Mouse (Mus musculus): Measurements from ENCODE around the gene Il20rb. TPM values are rescaled to one million over a fixed set of nuclear protein-coding genes. Genes with fewer than 3 reads are reported as not detected.
A peak's percentile ranks its signal among the peaks of the same experiment; 100 is the strongest.

The Il20rb gene
- total RNA-seq, 2 experiments from 2014 or later = 1.0 to 1.3 TPM

GRCm38 (mm10) chr9:100470936-100471604, 15.5 kb downstream of the Il20rb start:
- peak; percentile 90 for DNase-seq
- intact Hi-C loops (cut with DNase I) = no loop called here

GRCm38 (mm10) chr9:100470228-100470627, 16.4 kb downstream of the Il20rb start:
- no peak for DNase-seq
- intact Hi-C loops (cut with DNase I) = no loop called here

DNA sequence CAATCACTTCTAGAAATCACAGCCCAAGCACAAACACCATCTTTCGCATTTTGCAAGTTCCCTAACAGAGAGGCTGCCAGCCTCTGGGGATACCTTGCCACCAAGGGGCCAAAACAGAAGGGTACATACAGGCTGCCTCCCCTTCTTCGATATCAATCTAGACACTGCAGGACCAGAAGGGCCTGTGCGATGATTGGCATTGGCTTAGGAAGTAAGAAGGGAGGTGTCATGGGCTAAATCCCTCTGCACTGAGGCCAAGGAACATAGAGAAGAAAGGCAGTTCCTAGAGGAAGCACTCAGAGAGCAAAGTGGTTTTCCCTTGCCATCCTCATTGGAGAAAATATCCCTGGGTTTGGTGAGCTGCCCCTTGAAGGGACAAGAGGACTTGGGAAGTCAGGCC, 16.9 kb downstream of the Il20rb start:
- intact Hi-C loops (cut with DNase I) = no loop called here
- peak; percentile 34 for DNase-seq

DNA sequence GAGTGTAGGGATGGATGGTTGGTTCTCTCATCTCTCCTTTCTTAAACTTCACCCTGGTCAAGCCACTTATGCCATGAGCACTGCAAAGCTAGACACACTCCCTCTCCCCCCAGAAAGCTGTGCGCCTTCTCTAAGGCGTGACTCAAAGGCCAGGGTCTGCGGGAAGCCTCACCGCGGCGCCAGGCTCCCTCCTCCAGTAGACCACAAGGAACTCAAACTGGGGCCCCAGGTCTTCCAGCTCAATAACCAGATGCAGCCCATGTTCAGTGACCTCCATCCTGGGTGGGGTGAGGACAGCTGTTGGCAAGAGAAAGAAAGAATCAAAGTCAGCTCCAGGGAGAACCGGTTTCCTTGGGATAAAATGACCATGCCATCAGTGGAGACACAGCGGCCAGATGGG, 18.4 kb downstream of the Il20rb start:
- intact Hi-C loops (cut with DNase I) = no loop called here
- no peak for DNase-seq

DNA sequence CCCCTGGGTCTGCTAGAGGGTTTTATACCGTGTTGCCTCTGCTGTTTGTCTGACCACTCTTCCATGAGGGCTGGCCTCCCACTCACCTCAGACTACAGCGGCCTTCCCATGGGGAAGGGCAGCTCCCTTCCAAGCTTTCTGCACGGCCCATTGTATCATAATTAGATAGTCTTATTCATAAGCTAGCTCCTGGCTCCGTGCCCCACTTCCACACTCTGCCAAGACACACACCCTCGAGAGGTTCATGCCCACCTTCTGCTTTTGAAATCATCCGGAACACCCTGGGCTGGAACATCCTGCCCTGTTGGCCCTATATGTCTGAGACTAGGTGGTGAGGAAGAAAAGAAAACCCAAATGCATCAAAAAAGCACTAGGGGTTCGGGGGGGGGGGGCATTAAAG, 18.9 kb downstream of the Il20rb start:
- peak; percentile 90 for DNase-seq

DNA sequence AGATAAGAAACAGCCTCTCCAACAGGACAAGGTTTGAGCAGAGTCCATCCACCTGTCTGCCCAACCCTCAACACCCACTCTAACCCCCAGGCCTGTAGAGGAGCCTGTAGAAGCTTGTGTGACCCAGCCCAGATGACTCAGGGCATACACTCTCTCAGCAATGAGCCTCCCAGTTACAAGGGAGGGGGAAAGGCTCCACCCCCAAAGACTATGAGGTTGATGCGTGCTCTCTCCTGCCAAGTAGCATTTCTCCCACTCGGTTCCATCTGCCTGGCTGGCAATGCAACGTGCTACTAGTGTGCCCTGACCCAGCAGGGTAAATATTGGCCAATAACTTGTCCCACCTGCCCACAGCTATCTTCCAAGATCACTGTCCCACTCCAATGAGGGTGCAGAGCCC, 19.8 kb downstream of the Il20rb start:
- peak; percentile 81 for DNase-seq
- intact Hi-C loops (cut with DNase I) = no loop called here

More for the DNA sequence above, 18.9 kb downstream of the Il20rb start:
- intact Hi-C loops (cut with DNase I) = no loop called here

DNA sequence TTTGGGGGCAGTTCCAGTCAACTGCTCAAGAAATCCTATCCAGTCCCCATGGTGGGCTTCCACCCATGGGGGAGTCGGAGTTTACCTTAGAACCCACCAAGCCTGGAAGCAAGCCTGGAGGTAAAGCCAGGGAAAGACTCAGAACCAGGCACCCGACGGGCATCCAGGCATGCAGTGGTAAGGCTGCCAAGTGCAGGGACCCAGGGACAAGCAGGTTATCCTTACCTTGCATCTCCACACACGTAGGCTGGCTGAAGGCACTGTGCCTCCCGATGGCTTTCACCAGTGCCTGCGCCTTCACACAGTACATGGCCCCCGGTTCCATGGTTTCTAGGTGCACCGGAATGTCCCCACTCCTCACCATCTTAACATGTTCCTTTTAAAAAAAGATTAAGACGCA, 20.6 kb downstream of the Il20rb start:
- no peak for DNase-seq
- intact Hi-C loops (cut with DNase I) = no loop called here

- intact Hi-C loops (cut with DNase I) = no loop called here
- no peak for DNase-seq
These were observed 21.2 kb downstream of the Il20rb start for GRCm38 (mm10) chr9:100465380-100465779.

- intact Hi-C loops (cut with DNase I) = no loop called here
- DNase-seq = no peak
These were observed 22.8 kb downstream of the Il20rb start for GRCm38 (mm10) chr9:100463771-100464170.

DNA sequence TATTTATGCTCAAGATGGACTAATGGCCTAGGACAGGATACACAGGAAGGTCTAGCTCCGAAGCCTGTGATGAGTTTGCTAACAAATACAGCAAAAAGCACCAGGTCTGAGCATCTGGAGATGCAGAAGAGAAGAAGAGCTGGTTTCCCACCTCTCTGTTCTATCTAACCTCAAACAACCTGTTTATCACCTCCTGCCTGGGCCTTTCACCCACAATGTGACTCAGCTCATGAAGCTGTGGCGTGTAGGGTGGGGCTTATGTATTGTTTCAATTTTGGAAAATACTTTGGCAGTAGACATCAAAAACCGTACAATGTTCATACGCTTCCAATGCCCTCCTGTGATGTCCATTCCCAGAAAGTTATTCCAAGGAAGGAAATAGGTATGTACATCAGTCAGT, 24.5 kb downstream of the Il20rb start:
- no peak for DNase-seq
- intact Hi-C loops (cut with DNase I) = no loop called here

DNA sequence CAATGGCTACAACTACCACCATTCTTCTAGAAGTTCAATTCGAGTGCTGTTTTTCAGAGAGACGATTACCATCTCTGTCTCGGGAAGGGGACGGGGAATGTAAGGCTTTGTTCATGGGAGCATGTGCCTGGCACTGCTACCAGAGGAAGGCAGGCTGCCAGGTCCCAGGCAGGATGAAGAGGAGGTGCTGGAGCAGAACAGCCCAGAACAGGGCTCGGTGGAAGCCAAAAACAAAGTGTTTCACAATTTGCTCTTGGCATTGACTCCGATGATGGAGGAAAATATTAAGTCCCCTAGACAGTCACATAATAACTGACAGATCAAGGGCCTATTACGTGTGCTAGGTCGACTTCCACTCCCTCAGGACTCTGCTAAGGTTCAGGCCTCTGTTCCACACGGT, 24.9 kb downstream of the Il20rb start:
- DNase-seq = peak; percentile 84
- intact Hi-C loops (cut with DNase I) = no loop called here

DNA sequence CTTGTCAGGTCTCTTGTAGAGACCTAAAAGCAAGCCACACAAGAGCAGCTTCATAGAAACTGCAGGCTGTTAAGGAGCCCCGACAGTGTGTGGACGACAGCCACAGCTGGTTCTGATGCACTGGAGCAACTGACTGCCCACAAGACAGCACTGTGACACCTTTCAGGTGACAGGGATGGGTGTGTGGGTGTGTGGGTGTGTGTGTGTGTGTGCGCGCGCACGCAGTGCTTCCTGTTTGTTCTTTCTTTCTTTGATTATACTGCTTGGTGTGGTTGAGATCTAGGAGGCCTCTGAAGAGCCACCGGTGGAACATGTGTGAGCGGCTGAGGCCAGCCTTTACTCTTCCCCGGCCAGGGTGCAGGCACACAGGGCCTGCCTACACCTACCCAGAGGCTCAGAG, 26.4 kb downstream of the Il20rb start:
- intact Hi-C loops (cut with DNase I) = no loop called here
- no peak for DNase-seq

DNA sequence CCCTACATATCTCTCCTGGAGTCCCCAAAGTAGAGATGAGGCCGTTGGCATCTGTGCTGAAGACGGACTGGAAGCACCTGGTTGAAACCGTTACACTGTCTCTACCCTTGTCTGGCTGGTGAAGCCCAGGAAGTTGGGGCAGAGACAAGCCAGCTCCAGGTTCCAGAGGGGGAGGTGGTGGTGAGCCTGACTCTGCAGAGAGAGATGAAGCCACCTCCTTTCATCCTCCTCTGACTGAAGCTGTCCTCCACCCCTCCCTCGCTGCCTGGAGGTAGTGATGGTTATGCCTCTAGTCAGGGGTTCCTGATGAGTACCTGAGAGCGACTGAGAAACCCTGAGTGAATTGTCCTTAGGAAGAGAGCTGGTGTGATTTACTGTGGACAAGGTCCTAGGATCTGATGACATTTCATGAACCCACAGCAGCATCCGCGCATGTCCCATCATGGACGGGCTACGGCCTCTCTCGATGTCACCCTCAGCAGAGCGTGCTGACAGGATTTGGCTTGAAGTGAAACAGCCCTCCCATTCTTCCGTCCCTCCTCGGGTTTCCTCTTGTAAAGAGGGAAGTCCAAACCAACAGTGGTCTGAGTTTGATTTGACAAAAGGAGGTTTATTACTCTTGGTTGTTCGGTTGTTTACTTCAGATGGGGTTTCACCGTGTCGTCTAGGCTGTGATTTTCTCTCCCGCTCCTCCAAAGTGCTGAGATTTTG, 28.5 kb downstream of the Il20rb start:
- intact Hi-C loops (cut with DNase I) = loop anchor here (10.0 kb wide), 1 partner anchor 457 kb away; no protein-coding TSS in a partner anchor
- no peak for DNase-seq

DNA sequence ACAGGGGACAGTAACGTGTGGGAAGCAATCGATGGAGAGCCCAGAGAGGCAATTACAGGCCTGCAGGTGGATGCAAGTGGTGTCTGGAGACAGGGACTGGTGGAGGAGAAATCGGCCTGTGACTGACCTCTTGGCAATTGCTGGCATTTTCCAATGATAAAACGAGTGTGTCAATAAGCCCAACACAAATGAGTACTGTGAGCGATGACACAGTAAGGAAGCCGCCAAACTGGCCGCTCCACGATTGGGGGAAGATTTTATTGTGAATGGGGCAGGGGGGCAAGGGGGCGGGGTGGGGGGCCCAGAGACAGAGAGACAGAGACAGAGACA, 32.0 kb downstream of the Il20rb start:
- intact Hi-C loops (cut with DNase I) = loop anchor here (2.0 to 10.0 kb wide), 3 partner anchors 188 to 703 kb away; no protein-coding TSS in a partner anchor
- DNase-seq = no peak

DNA sequence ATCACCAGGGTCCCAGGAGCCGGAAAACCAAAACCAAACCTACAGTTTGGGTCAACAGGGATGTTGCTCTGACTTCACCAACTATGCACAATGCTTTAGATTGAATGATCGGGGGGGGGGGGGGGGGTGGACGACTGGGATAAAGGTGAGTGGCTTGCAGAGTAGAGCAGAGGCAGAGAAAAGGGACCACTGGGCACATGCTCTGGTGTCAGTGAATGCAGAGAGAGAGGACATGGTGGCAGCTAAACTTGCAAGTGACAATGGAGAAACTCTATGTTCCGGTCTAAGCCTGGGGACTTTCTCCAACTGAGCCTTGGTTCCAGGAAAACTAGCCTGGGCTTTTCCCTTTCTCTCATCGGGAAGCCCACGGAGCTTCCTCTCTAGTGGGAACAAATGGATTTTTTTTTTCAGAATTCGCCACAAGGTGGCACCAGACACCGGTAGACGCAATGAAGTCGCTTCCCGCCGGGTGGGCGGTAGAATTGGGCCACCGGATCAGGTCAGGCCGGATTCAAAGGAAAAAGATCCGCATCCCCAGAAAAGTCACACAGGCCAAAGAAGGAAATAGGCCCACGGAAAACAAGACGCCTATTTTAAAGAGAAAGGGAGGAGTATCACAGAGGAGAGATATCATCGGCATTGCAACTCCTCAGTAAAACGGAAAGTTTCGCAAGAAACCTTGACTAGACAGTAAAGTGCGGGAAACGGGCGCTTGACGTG, 32.5 kb downstream of the Il20rb start:
- intact Hi-C loops (cut with DNase I) = loop anchor here (2.0 to 10.0 kb wide), 3 partner anchors 189 to 703 kb away; no protein-coding TSS in a partner anchor
- peak; percentile 82 for DNase-seq

DNA sequence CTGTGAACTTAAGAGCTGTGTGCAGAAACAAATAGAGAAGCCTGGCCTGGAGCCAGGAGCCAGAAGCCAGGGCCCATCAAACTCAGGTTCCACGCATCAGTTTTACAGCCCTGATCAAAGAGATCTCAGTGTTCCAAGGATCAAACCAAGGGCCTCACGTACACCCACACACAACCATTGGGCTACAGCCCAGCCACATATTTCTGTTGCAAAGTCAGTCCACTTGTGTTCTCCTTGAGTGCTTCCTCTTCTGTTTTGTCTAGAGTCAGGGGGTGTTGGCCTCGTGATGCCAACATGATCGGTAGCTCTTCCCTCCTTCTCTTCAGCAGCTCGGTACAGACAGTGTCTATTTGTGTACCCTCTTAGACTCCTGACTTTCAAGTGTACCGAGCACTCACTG, 34.2 kb downstream of the Il20rb start:
- DNase-seq = no peak
- intact Hi-C loops (cut with DNase I) = loop anchor here (5.0 to 10.0 kb wide), 2 partner anchors 462 to 705 kb away; no protein-coding TSS in a partner anchor

GRCm38 (mm10) chr9:100446059-100446686, 40.4 kb downstream of the Il20rb start:
- intact Hi-C loops (cut with DNase I) = loop anchor here (5.0 to 10.0 kb wide), 2 partner anchors 599 to 711 kb away; no protein-coding TSS in a partner anchor
- peak; percentile 85 for DNase-seq

- DNase-seq = peak; percentile 81
- intact Hi-C loops (cut with DNase I) = loop anchor here (10.0 kb wide), 1 partner anchor 705 kb away; no protein-coding TSS in a partner anchor
These were observed 46.3 kb downstream of the Il20rb start for GRCm38 (mm10) chr9:100440111-100440790.

GRCm38 (mm10) chr9:100439481-100439880, 47.1 kb downstream of the Il20rb start:
- peak; percentile 38 for DNase-seq
- intact Hi-C loops (cut with DNase I) = no loop called here

- DNase-seq = no peak
- intact Hi-C loops (cut with DNase I) = no loop called here
These were observed 47.6 kb downstream of the Il20rb start for GRCm38 (mm10) chr9:100438994-100439393.

All from left cerebral cortex, postnatal 4 days (tissue).